ENCODE assay signal across 29 mouse cellular contexts in the genomic region with DNA sequence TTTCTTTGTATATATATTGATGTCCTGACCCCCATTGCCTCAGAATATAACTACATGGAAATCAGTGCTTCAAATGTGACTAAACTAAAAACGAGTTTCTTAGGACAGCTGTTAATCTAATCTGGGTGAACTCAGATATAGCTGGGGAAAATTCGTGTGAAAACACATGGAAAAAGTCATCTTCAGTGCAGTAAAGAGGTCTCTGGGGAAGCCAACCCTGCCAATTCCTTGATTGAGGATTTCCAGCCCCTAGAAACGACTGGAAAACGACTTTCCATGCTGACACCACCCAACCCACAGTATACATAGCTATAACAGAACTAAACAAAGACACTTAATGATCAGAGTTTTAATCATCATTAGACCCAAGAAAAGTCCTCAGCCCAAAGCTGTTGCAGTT. TPM values are rescaled to one million over a fixed set of nuclear protein-coding genes. Genes with fewer than 3 reads are reported as not detected.
DNase-seq lines count a peak whose midpoint lies in the region; ATAC-seq and TF ChIP-seq lines count a peak whose summit lies in the region.
"Had no signal": no experiment of that assay in that cellular context is flagged by ENCODE, and none has a peak within 500 bp of the region (broad histone marks: within the 10 kb centered on the region; RNA-seq: fewer than 3 reads in every experiment).

No protein-coding gene starts in this region.

- no peaks in the 10 kb centered on the region for H3K4me1 ChIP-seq in heart, embryonic 11.5 days (ENCODE audit: control insufficient read depth, insufficient read depth, low read length)
- peaks cover 44% of the 10 kb centered on the region for H3K4me1 ChIP-seq in bone marrow macrophage, adult 2 months (ENCODE audit: control insufficient read depth, insufficient read depth, low read length)
- no peaks in the 10 kb centered on the region for H3K4me1 ChIP-seq in liver, embryonic 12.5 days
- H3K4me1 ChIP-seq: embryonic facial prominence, embryonic 12.5 days; forebrain, embryonic 12.5 days; hindbrain, embryonic 15.5 days had no signal

- DNase-seq in gastrocnemius, adult 18-20 months (ENCODE audit: low spot score): peak; percentile 15
- no peak for DNase-seq in gastrocnemius, adult 8-10 months (ENCODE audit: low spot score in 2 of 2)
- peak; percentile 52 to 57 for DNase-seq in heart, adult 9 months (ENCODE audit: low spot score in 2 of 2)
- DNase-seq in gastrocnemius, postnatal 14 days: peak; percentile 43
- no peak for DNase-seq in spleen, postnatal 4 days (ENCODE audit: low spot score in 2 of 2)
- DNase-seq: adrenal gland, adult 8-10 months; adrenal gland, postnatal 36 days; cerebellum, adult 11 months; cerebellum, adult 8-10 months; cerebellum, postnatal 14 days; embryo, embryonic 11 days; kidney, adult 9 months had no signal

- no peak for ATAC-seq in heart, embryonic 11.5 days (replicated peaks; ENCODE audit: insufficient number of reproducible peaks, low FRiP score, low TSS enrichment)
- no peak for ATAC-seq in liver, embryonic 12.5 days
- ATAC-seq: forebrain, embryonic 16.5 days; intestine, postnatal 0 days; Patski had no signal

- intact Hi-C loops in gastrocnemius, postnatal 14 days (cut with DNase I; ENCODE audit: low total_unique reads): no loop called here

- TF ChIP-seq POLR2A in bone marrow macrophage, adult 2 months (IDR thresholded peaks at IDR 0.05; ENCODE audit: borderline replicate concordance, low read depth, low read length): no peak

- no peak overlapping the region for H3K9ac ChIP-seq in heart, embryonic 11.5 days (ENCODE audit: low read depth, low read length)
- no peak overlapping the region for H3K9ac ChIP-seq in liver, embryonic 12.5 days
- H3K9ac ChIP-seq: embryonic facial prominence, embryonic 12.5 days; forebrain, embryonic 12.5 days; hindbrain, embryonic 15.5 days had no signal

- H3K27me3 ChIP-seq in heart, embryonic 11.5 days (ENCODE audit: control insufficient read depth, insufficient read depth, low read length): no peaks in the 10 kb centered on the region
- H3K27me3 ChIP-seq in liver, embryonic 12.5 days (replicated peaks): peaks cover 5% of the 10 kb centered on the region; the same call in 1 of the 2 replicates
- H3K27me3 ChIP-seq: CH12.LX; embryonic facial prominence, embryonic 12.5 days; hindbrain, embryonic 15.5 days; Patski had no signal

- no peak for TF ChIP-seq CTCF in bone marrow macrophage, adult 2 months (IDR thresholded peaks at IDR 0.05; ENCODE audit: low read depth, low read length)

- no peaks in the 10 kb centered on the region for H3K36me3 ChIP-seq in heart, embryonic 11.5 days (ENCODE audit: control insufficient read depth, insufficient read depth, low read length)
- no peaks in the 10 kb centered on the region for H3K36me3 ChIP-seq in liver, embryonic 12.5 days
- H3K36me3 ChIP-seq: embryonic facial prominence, embryonic 12.5 days; forebrain, embryonic 12.5 days; hindbrain, embryonic 15.5 days had no signal

- no peak overlapping the region for H3K27ac ChIP-seq in heart, embryonic 11.5 days (ENCODE audit: low read depth, low read length)
- 0 out of 2 replicates have a peak overlapping the region, but pooled peaks have one; percentile 19 for H3K27ac ChIP-seq in bone marrow macrophage, adult 2 months (ENCODE audit: insufficient read depth, low read depth, low read length)
- H3K27ac ChIP-seq in liver, embryonic 12.5 days: no peak overlapping the region
- H3K27ac ChIP-seq: embryonic facial prominence, embryonic 12.5 days; forebrain, embryonic 12.5 days; hindbrain, embryonic 15.5 days; kidney, postnatal 0 days had no signal

- H3K9me3 ChIP-seq in heart, embryonic 11.5 days (replicated peaks; ENCODE audit: control insufficient read depth, low read length): no peaks in the 10 kb centered on the region
- H3K9me3 ChIP-seq in liver, embryonic 12.5 days (replicated peaks): no peaks in the 10 kb centered on the region
- H3K9me3 ChIP-seq: embryonic facial prominence, embryonic 12.5 days; forebrain, embryonic 12.5 days; hindbrain, embryonic 15.5 days had no signal

- WGBS in heart, embryonic 11.5 days (ENCODE audit: insufficient replicate concordance): 26% methylated on average over 4 of the region's 4 CpGs
- WGBS in liver, embryonic 12.5 days (ENCODE audit: insufficient replicate concordance): 33% methylated on average over 4 of the region's 4 CpGs

- H3K4me3 ChIP-seq in heart, embryonic 11.5 days (ENCODE audit: low read depth, low read length): no peak overlapping the region
- no peak overlapping the region for H3K4me3 ChIP-seq in bone marrow macrophage, adult 2 months (ENCODE audit: insufficient read depth, low read length)
- H3K4me3 ChIP-seq in liver, embryonic 12.5 days: no peak overlapping the region
- H3K4me3 ChIP-seq: embryonic facial prominence, embryonic 12.5 days; forebrain, embryonic 12.5 days; hindbrain, embryonic 15.5 days had no signal

- no peak overlapping the region for H3K4me2 ChIP-seq in heart, embryonic 11.5 days
- no peak overlapping the region for H3K4me2 ChIP-seq in liver, embryonic 12.5 days
- H3K4me2 ChIP-seq: embryonic facial prominence, embryonic 12.5 days; forebrain, embryonic 12.5 days; hindbrain, embryonic 15.5 days had no signal

RNA-seq across cellular contexts. Expression of a gene that starts 17.2 kb away (rescaled TPM):
- total RNA-seq in gastrocnemius, adult 18-20 months (2021): not detected
- total RNA-seq in gastrocnemius, adult 8-10 months (2022): not detected
- polyA plus RNA-seq in heart, embryonic 11.5 days (2014; fragmentation: Nextera tagmentation; extraction: Ambion mirVana): 8.2 and 10.3 TPM in 2 replicates
- 4.3 TPM in 2 replicates for polyA plus RNA-seq in bone marrow macrophage, adult 2 months (2012; ENCODE audit: insufficient read depth, insufficient read length, missing spikeins)
- total RNA-seq in gastrocnemius, postnatal 14 days (2021): not detected
- polyA plus RNA-seq in liver, embryonic 12.5 days (2016; fragmentation: Nextera tagmentation; extraction: Ambion mirVana): 2.8 and 2.9 TPM in 2 replicates
- total RNA-seq: adrenal gland, adult 8-10 months; common myeloid progenitor, adult 5-6 weeks; granulocyte monocyte progenitor cell, adult 5-6 weeks had no signal
- polyA plus RNA-seq: C2C12; hindbrain, embryonic 11.5 days had no signal

RNA-seq across cellular contexts. Expression of a gene that starts 26.6 kb away (rescaled TPM):
- not detected for total RNA-seq in gastrocnemius, adult 18-20 months (2021)
- total RNA-seq in gastrocnemius, adult 8-10 months (2022): not detected
- 0.35 TPM in 1 of 2 replicates, not detected in the other for polyA plus RNA-seq in heart, embryonic 11.5 days (2014; fragmentation: Nextera tagmentation; extraction: Ambion mirVana)
- not detected in 2 replicates for polyA plus RNA-seq in bone marrow macrophage, adult 2 months (2012; ENCODE audit: insufficient read depth, insufficient read length, missing spikeins)
- not detected for total RNA-seq in gastrocnemius, postnatal 14 days (2021)
- polyA plus RNA-seq in liver, embryonic 12.5 days (2016; fragmentation: Nextera tagmentation; extraction: Ambion mirVana): 0.42 and 0.44 TPM in 2 replicates
- total RNA-seq: common myeloid progenitor, adult 5-6 weeks; granulocyte monocyte progenitor cell, adult 5-6 weeks had no signal
- polyA plus RNA-seq: C2C12; forebrain, embryonic 12.5 days; forebrain, embryonic 16.5 days; hindbrain, embryonic 15.5 days; Patski had no signal

RNA-seq across cellular contexts. Expression of a gene that starts 28.0 kb away (rescaled TPM):
- 1 to 10 TPM in 1 of 2 experiments, under 1 TPM in 1; 0.73 to 1.2 TPM for total RNA-seq in gastrocnemius, adult 18-20 months (2021)
- under 1 TPM; 0.54 to 0.75 (median 0.63) TPM for total RNA-seq in gastrocnemius, adult 8-10 months (2022)
- 6.2 and 7.3 TPM in 2 replicates for polyA plus RNA-seq in heart, embryonic 11.5 days (2014; fragmentation: Nextera tagmentation; extraction: Ambion mirVana)
- polyA plus RNA-seq in bone marrow macrophage, adult 2 months (2012; ENCODE audit: insufficient read depth, insufficient read length, missing spikeins): 434 and 456 TPM in 2 replicates
- 1 to 10 TPM; 2.6 to 3.1 TPM for total RNA-seq in gastrocnemius, postnatal 14 days (2021)
- polyA plus RNA-seq in liver, embryonic 12.5 days (2016; fragmentation: Nextera tagmentation; extraction: Ambion mirVana): 0.87 and 1.1 TPM in 2 replicates
- total RNA-seq: common myeloid progenitor, adult 5-6 weeks; granulocyte monocyte progenitor cell, adult 5-6 weeks had no signal

RNA-seq across cellular contexts. Expression of a gene that starts 28.6 kb away (rescaled TPM):
- total RNA-seq in gastrocnemius, adult 18-20 months (2021): under 1 TPM; 0.19 to 0.25 TPM
- under 1 TPM in 3 of 4 experiments, not detected in 1; 0.10 to 0.48 (median 0.31) TPM for total RNA-seq in gastrocnemius, adult 8-10 months (2022)
- polyA plus RNA-seq in heart, embryonic 11.5 days (2014; fragmentation: Nextera tagmentation; extraction: Ambion mirVana): 1.1 and 1.9 TPM in 2 replicates
- polyA plus RNA-seq in bone marrow macrophage, adult 2 months (2012; ENCODE audit: insufficient read depth, insufficient read length, missing spikeins): 21.7 and 23.7 TPM in 2 replicates
- total RNA-seq in gastrocnemius, postnatal 14 days (2021): under 1 TPM; 0.31 to 0.84 TPM
- 0.12 and 0.23 TPM in 2 replicates for polyA plus RNA-seq in liver, embryonic 12.5 days (2016; fragmentation: Nextera tagmentation; extraction: Ambion mirVana)
- total RNA-seq: common myeloid progenitor, adult 5-6 weeks; granulocyte monocyte progenitor cell, adult 5-6 weeks had no signal

RNA-seq across cellular contexts. Expression of a gene that starts 31.2 kb away (rescaled TPM):
- not detected for total RNA-seq in gastrocnemius, adult 18-20 months (2021)
- total RNA-seq in gastrocnemius, adult 8-10 months (2022): not detected
- 0.84 TPM in 1 of 2 replicates, not detected in the other for polyA plus RNA-seq in heart, embryonic 11.5 days (2014; fragmentation: Nextera tagmentation; extraction: Ambion mirVana)
- polyA plus RNA-seq in bone marrow macrophage, adult 2 months (2012; ENCODE audit: insufficient read depth, insufficient read length, missing spikeins): not detected in 2 replicates
- total RNA-seq in gastrocnemius, postnatal 14 days (2021): not detected
- 15.3 and 17.5 TPM in 2 replicates for polyA plus RNA-seq in liver, embryonic 12.5 days (2016; fragmentation: Nextera tagmentation; extraction: Ambion mirVana)
- total RNA-seq: adrenal gland, adult 8-10 months; adrenal gland, postnatal 36 days; CH12.LX; common myeloid progenitor, adult 5-6 weeks; granulocyte monocyte progenitor cell, adult 5-6 weeks had no signal
- polyA plus RNA-seq: brain, embryonic 14.5 days; C2C12; forebrain, embryonic 12.5 days; frontal cortex, adult 2 months; Patski had no signal

Comparison
In these comparisons a context has a peak if more than half of its experiments do, and no peak if none do; other contexts are left out.
1. DNase-seq: peak in gastrocnemius, adult 18-20 months (single experiment), heart, adult 9 months (2 of 2) and gastrocnemius, postnatal 14 days (single experiment); none in gastrocnemius, adult 8-10 months (0 of 2) and spleen, postnatal 4 days (0 of 2).